Mouse (Mus musculus) layer of hippocampus, adult 2 months (tissue): ENCODE data around the gene Gprin1. TPM values are rescaled to one million over a fixed set of nuclear protein-coding genes. Genes with fewer than 3 reads are reported as not detected.

ENCODE experiments used
- DNase-seq, 2 experiments: peaks; one replicate each; pipeline ENCODE4 v3.0.0; 2022; ENCODE audit warnings: low spot score in 2 of 2
- H3K27ac ChIP-seq: fragments of 200-600 bp; 2 replicates; pipeline ENCODE4 v1.8.1; 2022
- H3K4me3 ChIP-seq: fragments of 200-600 bp; 2 replicates; pipeline ENCODE4 v1.8.1; 2022; ENCODE audit warnings: mild to moderate bottlenecking
- CTCF ChIP-seq: fragments of 200-600 bp; conservative IDR thresholded peaks from 2 replicates; pipeline ENCODE4 v1.8.1; 2022; ENCODE audit warnings: antibody characterized with exemption, mild to moderate bottlenecking, moderate library complexity
- total RNA-seq, 2 experiments: library from RNA; stranded (reverse); gene quantifications; 2 replicates each; pipeline ENCODE4 v1.2.3; 2021

Gene Gprin1
- total RNA-seq, 2 experiments from 2014 or later: 146 to 150 TPM

DNA sequence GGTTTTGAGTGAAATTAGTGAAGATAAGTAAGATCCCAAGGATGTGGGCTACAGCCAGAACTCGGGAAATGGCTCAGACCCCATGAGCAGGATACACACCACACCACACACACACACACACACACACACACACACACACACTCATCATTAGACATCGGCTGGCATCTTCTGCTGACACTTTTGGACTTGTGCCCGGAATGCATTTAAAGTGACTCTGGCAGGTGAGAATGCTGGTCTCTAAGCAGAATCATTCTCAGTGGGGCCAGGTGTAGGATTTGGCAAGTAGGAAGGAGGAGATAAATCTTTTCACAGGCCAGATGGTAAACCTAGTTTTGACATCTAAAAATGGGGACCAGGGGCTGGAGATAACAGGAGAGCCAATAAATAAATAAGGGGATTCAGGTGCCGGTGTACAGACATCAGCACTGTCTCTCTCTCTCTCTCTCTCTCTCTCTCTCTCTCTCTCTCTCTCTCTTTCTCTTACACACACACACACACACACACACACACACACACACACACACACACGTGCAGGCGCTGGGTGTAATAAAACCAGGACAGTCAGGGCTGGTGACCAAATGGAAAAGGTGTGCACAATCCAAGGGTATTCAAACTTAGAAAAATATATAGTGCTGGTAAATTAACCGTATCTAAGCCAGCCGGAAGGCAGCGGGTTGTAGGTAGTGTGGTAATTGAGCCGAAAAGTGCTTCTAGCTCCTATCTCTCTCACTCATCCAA is 7.6 kb upstream of the Gprin1 start:
- H3K27ac ChIP-seq: peak overlapping the region; percentile 96
- peak overlapping the region; percentile 47 for H3K4me3 ChIP-seq
- DNase-seq: peak in 1 of 2 experiments; percentile 30
- TF ChIP-seq CTCF: no peak

DNA sequence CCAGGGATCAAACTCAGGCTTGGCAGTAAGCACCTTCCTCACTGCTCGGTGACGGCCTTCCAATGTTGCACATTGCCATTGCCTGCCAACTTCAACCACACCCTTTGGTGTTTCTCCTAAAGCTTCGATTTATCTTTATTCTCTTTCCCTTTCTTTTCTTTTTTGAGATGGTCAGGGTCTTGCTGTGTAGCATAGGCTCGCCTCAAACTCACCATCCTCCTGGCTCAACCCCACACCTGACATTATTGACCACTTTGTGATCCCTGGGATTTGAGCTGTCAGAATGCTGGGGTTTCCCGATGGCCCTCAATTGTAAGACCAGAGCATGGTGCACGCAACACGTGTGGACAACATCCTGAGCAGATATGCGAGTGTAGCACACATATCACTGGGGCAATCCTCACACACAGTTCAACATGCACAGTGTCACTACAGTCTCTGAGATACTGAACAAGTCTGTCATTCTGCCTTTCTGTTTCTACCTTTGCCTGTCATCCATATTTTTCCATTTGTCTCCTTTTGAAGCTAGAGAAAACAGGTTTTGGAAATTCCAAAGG is 6.6 kb upstream of the Gprin1 start:
- no peak for TF ChIP-seq CTCF
- peak in 1 of 2 experiments; percentile 10 for DNase-seq
- H3K4me3 ChIP-seq: no peak overlapping the region
- peak overlapping the region; percentile 96 for H3K27ac ChIP-seq

DNA sequence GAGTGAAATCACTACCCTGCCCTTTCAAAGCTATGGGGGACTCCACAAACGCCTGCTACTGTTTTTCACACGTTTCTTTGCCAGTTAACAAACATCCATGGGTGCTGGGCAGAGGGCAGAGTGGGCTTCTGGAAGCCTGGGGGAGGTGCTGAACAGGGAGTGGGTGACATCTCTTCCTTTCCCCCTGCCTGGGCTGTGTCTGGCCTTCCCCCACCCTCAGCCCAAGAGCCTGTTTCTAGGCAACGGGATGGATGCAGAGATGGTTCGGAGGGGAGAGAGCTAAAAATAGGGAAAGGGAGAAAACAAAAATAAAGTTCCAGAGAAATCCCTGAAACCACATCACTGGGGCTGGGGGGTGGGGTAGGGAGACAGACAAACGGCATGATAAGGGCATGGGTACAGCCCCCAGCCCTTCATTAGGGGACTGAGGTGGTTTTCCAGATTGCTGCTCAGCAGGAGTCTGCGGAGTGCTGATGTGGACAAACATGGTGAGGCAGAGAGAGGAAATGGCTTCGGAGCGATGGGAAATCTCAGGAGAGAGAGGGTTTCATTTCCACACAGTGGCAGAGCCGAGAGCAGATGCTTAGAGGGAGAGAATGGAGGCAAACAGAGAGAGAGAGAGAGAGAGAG is 5.6 kb upstream of the Gprin1 start:
- Histone ChIP-seq H3K4me3 (no peak overlapping the region), H3K27ac (peak overlapping the region; percentile 96)
- DNase-seq: peak; percentile 57 to 78
- no peak for TF ChIP-seq CTCF

DNA sequence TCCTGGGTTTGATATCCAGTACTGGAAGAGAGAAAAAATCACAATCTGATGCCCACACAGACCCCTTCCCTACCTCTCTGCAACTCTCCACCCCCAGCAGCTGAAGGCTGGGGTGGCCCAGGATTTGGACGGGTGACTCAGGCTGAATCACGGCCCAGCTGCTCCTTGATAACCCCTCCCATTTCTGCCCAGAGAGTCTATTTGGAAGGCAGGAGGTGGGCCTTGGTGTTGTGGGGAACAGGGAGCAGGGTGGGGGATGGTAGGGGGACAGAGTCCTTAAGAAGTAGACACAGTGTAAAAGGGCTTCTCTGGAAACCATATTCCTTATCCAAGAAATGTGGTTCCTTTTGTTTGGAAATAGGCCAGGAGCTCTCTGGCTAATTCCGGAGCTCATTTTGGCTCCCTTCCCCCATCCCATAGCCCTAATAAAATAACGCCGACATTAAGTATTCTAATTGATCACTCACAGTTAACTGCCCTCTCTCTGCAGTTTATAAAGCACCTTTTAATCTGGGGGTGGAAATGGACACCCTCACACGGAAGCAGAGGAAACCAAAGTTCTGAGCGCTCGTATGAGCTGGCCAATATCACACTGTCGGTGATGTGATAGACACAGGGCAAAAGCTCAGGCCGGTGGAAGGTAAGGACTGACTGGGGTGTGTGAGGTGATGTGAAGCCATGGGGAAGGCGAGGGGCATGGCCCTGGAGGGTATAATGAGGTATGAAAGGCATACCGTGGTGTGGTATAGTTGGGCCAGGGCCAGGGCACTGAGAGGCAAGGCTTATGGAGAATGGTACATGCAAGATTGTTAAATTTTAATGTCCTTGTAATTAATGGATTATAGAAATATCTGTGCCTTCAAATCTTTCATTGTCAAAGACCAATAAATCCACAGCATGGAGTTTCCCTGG is 4.8 kb upstream of the Gprin1 start:
- peak overlapping the region; percentile 96 for H3K27ac ChIP-seq
- no peak overlapping the region for H3K4me3 ChIP-seq
- no peak for TF ChIP-seq CTCF
- peak in 1 of 2 experiments; percentile 28 for DNase-seq

DNA sequence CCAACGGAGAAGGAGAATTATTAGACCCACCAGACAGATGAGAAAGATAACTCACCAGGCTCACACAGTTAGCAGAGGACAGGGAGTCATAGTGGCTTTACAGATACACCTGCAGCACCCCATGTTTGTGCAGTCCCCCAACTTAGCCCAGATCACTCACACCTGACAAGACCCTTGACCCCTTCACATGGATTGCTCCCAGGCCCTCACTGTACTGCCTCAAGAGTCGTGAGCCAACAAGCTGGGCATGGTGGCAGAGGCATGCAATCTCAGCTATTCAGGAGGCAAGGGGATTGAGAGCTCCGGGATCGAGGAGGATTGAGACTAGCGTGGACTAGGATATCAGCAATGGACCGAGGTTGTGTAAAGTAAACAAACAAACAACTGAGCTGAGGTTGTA is 4.1 kb upstream of the Gprin1 start:
- no peak overlapping the region for H3K4me3 ChIP-seq
- TF ChIP-seq CTCF: no peak
- DNase-seq: peak in 1 of 2 experiments; percentile 11
- peak overlapping the region; percentile 96 for H3K27ac ChIP-seq

DNA sequence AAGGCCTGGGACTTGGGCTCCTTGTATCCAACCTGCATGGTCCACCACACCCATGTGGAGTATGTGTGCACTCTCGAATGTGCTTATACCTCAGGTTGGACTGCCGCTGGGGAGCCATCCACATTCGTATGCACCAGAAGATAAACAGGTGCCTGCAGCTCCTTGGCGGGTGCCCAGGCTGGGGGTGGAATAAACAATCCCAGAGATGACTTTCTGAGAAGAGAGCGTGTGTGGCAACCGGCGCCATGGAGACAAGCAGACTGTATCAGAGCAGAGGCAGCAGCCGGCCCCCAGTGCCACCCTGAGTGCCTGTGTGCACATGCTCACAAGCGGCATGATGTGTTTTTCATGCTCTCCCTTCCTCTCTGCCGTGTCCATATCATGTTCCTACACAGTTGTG is 3.0 kb upstream of the Gprin1 start:
- Histone ChIP-seq H3K4me3 (0 out of 2 replicates have a peak overlapping the region, but pooled peaks have one; percentile 8), H3K27ac (peak overlapping the region; percentile 96)
- DNase-seq: peak; percentile 90 to 94
- no peak for TF ChIP-seq CTCF

DNA sequence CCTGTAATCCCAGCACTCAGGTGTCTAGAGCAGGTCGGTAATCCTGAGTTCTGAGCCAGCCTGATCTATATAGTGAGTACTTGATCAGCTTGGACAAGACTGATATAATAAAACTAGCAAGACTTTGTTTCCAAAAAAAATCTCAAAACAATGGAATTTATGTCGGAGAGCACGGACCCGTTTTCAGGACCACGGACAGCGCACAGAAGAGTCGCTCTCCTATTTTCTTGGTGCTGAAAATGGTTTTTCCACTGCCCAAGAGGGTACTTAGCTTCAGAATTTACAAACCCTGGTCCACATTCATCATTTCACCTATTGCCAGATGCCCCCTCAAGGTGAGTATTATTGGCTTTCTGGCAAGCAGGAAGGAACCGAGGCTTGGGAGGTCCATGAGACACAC is 1.0 kb upstream of the Gprin1 start:
- TF ChIP-seq CTCF: no peak
- H3K4me3 ChIP-seq: no peak overlapping the region
- H3K27ac ChIP-seq: peak overlapping the region; percentile 96
- peak in 1 of 2 experiments; percentile 4 for DNase-seq

DNA sequence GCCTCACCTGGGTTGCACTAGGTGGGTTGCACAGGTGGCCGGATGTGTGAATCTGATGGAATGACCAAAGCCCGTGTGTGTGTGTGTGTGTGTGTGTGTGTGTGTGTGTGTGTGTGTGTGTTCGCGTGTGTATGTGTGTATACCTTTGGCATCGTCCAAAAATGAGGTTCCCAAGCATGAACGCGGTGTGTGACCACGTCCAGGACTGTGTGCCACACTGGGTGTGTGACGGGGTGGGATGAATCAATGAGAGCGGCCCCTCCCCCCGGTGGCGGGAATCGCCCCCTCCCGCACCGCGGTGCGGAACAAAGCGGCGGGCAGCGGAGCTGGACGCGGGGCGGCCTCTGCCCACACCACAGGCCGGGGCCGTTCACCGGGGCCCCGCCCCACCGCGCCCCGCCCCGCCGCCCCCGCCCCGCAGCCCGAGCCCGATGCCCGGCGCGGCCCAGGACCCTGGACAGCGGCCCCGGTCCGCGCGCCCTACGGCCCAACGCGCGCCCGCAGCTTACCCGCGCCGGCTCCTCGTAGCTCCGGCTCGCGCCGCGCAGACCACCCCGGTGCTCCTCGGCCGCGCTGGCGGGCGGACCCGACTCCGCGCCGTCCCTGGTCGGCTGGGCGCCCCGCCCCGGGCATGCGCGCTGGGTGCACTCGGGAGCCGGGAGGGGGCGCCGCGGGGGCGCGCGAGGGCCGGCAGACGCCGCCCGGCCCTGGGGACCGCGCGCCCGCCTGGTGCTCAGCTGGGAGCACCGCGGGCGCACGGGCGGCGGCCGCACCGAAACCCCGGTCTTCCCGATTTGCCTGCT is 412 bp downstream of the Gprin1 start:
- DNase-seq: peak; percentile 53 to 80
- TF ChIP-seq CTCF: no peak
- Histone ChIP-seq H3K4me3 (peak overlapping the region; percentile 67), H3K27ac (peak overlapping the region; percentile 96)

DNA sequence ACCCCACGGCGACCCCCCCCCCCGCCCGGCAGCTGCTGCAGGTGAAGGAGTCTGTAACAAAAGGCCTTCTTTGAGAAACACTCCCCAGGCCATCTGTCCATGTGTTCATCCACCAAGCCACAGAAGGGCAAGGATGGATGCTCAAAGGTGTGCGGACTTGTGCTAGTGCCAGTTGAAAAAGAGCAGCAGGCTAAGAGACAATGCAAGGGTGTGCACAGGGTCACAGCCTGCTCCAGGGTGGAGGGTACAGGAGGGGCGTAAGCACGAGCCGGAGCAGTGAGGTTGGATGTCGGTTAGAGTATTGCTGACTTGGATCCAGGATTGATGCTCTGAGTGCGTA is 983 bp downstream of the Gprin1 start:
- DNase-seq: no peak
- Histone ChIP-seq H3K4me3 (peak overlapping the region; percentile 67), H3K27ac (peak overlapping the region; percentile 85)
- TF ChIP-seq CTCF: no peak

DNA sequence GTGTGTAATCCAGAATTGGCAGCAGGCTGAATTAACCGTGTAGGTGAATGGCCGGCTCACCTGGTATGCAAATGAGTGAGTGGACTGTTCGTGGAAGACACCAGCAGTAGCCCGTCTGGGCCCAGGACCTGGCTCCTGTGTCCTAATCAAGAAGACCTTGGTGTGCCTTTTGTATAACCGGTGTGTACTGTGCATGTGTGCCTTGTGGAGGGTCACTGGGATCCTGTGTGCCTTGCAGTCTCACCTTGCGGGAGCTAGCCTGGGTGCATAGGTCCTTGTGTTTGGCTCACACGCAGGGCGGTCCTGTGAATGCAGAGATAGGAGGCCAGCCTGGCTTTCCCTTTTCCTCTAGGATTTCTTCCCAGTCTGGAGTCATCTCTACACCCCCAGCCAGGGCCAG is 1.5 kb downstream of the Gprin1 start:
- TF ChIP-seq CTCF: no peak
- Histone ChIP-seq H3K4me3 (peak overlapping the region; percentile 67), H3K27ac (peak overlapping the region; percentile 85)
- no peak for DNase-seq

DNA sequence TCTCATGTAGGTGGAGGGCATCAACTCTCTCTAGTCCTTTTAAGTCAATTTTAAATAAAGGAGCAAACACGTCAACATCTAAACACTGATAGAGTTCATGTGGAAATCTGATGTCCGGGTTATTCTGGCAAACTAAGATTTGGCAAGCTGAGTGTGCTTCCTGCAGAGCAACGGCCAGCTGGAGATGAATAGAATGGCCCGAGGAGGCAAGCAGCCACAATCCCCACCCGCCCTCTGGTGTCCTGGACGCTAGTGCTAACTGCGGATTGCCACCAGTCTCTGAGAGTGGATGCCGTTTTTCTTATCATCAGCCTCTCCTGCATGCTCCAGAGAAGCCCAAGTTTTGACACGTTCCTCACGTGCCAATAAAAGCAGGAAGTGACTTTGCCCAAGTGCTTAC is 2.8 kb downstream of the Gprin1 start:
- Histone ChIP-seq H3K27ac (peak overlapping the region; percentile 85; the same call in 1 of the 2 replicates), H3K4me3 (peak overlapping the region; percentile 67)
- TF ChIP-seq CTCF: no peak

DNA sequence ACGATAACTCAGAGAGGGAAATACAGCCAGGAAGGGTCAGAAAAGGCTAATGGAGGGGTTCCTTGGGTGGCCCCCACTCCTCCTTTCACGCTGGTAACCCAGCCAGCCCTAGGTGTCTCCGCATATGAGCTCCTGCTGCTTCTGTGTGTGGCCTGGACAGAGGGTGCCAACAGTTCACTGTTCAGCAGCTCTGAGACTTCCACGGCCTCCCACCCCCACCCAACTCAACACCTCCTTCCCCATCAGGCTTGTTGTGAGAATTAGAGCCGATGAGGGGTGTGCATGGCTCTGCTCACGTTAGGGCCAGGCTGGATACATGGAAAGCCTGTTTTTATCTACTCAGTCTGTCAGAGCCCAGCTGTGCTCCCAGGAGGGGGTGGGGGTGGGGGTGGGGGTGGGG is 3.6 kb downstream of the Gprin1 start:
- H3K4me3 ChIP-seq: peak overlapping the region; percentile 33
- no peak for TF ChIP-seq CTCF
- H3K27ac ChIP-seq: peak overlapping the region; percentile 75; the same call in 1 of the 2 replicates
- DNase-seq: no peak

More for the DNA sequence above, 2.8 kb downstream of the Gprin1 start:
- no peak for DNase-seq
